Mouse (Mus musculus) cerebellum, adult 9-10 months (tissue): Measurements from ENCODE around the gene Dclre1b.

Experiments used
- DNase-seq: peaks from one replicate; pipeline ENCODE4 v3.0.0; 2022

Dclre1b gene

GRCm38 (mm10) chr3:103766789-103767188 is 42.5 kb downstream of the Dclre1b start:
- DNase-seq, result no peak

- no peak for DNase-seq
These were observed 49.8 kb downstream of the Dclre1b start for GRCm38 (mm10) chr3:103759261-103759970.

- no peak for DNase-seq
These were observed 50.8 kb downstream of the Dclre1b start for GRCm38 (mm10) chr3:103758456-103758855.

- DNase-seq, result no peak
These were observed 52.3 kb downstream of the Dclre1b start for GRCm38 (mm10) chr3:103756920-103757319.

GRCm38 (mm10) chr3:103755351-103755750 is 53.9 kb downstream of the Dclre1b start:
- no peak for DNase-seq

GRCm38 (mm10) chr3:103751558-103751957 is 57.7 kb downstream of the Dclre1b start:
- DNase-seq, result no peak
